Mouse (Mus musculus) hindbrain, embryonic 12.5 days (tissue): ENCODE data around the gene Ear10. TPM values are rescaled to one million over a fixed set of nuclear protein-coding genes. Genes with fewer than 3 reads are reported as not detected.
"Not testable (repeated sequence)": the region's sequence is repeated elsewhere in the genome, so short reads cannot be mapped to it uniquely, and the experiment has no call there.

Experiments
- ATAC-seq: fragments of 200-750 bp; cut with Nextera tagmentation; 2 replicates; pipeline ENCODE4 v1.8.0; 2017; ENCODE audit warnings: moderate TSS enrichment; ENCODE audit not compliant: low FRiP score
- H3K27ac ChIP-seq: fragments of 300-500 bp; sonication (generic); 2 replicates; pipeline ENCODE4 v1.5.1; 2016; ENCODE audit warnings: mild to moderate bottlenecking
- H3K27me3 ChIP-seq: fragments of 300-500 bp; sonication (generic); 2 replicates; pipeline ENCODE4 v1.6.1; 2016; ENCODE audit warnings: mild to moderate bottlenecking
- H3K36me3 ChIP-seq: fragments of 300-500 bp; sonication (generic); 2 replicates; pipeline ENCODE4 v1.6.1; 2016; ENCODE audit warnings: mild to moderate bottlenecking
- H3K4me1 ChIP-seq: fragments of 300-500 bp; sonication (generic); 2 replicates; pipeline ENCODE4 v1.6.1; 2016
- H3K4me2 ChIP-seq: fragments of 300-500 bp; sonication (generic); replicated peaks from 2 replicates; pipeline ENCODE4 v1.6.1; 2016; ENCODE audit warnings: mild to moderate bottlenecking
- H3K4me3 ChIP-seq: fragments of 300-500 bp; sonication (generic); 2 replicates; pipeline ENCODE4 v1.5.1; 2016; ENCODE audit warnings: mild to moderate bottlenecking
- H3K9ac ChIP-seq: fragments of 300-500 bp; sonication (generic); 2 replicates; pipeline ENCODE4 v1.6.1; 2016; ENCODE audit warnings: mild to moderate bottlenecking, moderate library complexity
- H3K9me3 ChIP-seq: fragments of 300-500 bp; sonication (generic); replicated peaks from 2 replicates; pipeline ENCODE4 v1.6.1; 2016; ENCODE audit warnings: mild to moderate bottlenecking
- WGBS: fragments of 180-500 bp; shearing (Covaris S2); methylation state at CpG from one replicate; pipeline ENCODE4 v1.1.7; 2016; 5-methylcytosine and 5-hydroxymethylcytosine counted together
- polyA plus RNA-seq: library from polyadenylated mRNA; unstranded; fragments of >200 nt; fragmentation: Nextera tagmentation; extraction: Ambion mirVana; gene quantifications from 2 replicates; pipeline ENCODE4 v1.2.1, GENCODE M21; 2016

Gene Ear10
- polyA plus RNA-seq, 1 experiment from 2014 or later, result not detected

DNA sequence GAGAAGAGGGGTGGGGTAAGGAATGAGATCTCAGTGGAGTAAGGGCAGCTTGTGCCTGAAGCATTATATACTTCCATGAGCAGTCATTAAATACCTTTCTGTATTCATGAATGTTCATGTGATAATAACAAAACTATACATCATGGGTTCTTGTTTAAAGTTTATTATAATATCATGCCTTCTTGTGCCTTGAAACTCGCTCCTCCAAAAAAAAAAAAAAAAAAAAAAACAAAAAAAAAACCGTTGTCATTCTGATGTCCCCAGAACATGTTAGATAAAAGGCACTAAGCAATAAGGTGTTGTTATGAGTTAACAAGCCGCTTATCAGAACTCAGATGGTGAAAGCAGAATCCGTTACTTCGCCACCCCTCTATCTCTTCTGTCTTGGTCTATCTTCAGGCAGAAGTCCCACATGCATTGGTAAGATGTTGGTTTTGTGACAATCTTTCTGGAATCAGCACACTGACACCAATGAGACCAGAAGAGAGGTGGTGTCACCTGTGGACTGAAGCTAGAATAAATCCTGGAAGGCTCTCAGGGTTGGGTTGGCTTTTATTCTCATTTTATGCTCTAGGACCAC lies 43.3 kb downstream of the Ear10 start:
- H3K9me3 ChIP-seq, H3K9ac ChIP-seq, ATAC-seq, H3K4me3 ChIP-seq, H3K4me1 ChIP-seq, H3K4me2 ChIP-seq, H3K36me3 ChIP-seq, H3K27me3 ChIP-seq, H3K27ac ChIP-seq: not testable (repeated sequence)
- 83% methylated on average over 5 of the region's 5 CpGs for WGBS

GRCm38 (mm10) chr14:43877789-43878188 lies 45.6 kb downstream of the Ear10 start:
- H3K9me3 ChIP-seq, H3K4me1 ChIP-seq, H3K4me2 ChIP-seq, H3K27me3 ChIP-seq, H3K9ac ChIP-seq, H3K4me3 ChIP-seq, H3K36me3 ChIP-seq, ATAC-seq, H3K27ac ChIP-seq: not testable (repeated sequence)
- WGBS, result 61% methylated on average over 1 of the region's 2 CpGs

DNA sequence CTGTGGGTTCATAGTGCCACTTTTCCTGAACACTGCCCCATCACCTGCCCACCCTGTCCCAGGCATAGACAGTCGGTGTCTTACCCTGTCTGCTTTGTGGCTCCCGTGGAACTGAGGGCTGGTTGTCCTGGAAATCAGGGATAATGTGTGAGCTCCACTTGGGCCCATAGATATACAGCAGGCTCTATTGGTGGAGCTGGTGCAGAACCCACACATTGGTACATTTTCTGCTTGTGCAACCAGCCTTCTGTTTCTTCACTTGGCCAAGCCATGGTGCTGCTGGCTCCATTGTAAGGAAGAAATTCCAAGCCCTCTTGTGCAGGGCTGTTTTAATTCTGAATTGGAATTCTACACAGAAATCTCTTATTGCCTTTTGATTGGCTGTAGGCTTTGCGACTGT lies 47.9 kb downstream of the Ear10 start, which contains the start of gene Ear1:
Gene Ear1, minus strand, starts transcription at position 101 of the 400 bp plus-strand sequence.
- not testable (repeated sequence) for H3K9me3 ChIP-seq, H3K27me3 ChIP-seq, H3K4me3 ChIP-seq, H3K4me2 ChIP-seq, H3K9ac ChIP-seq, H3K27ac ChIP-seq, ATAC-seq, H3K36me3 ChIP-seq, H3K4me1 ChIP-seq
- 79% methylated on average over 3 of the region's 3 CpGs for WGBS

GRCm38 (mm10) chr14:43874862-43875261 lies 48.5 kb downstream of the Ear10 start:
- WGBS, result 89% methylated on average over 3 of the region's 3 CpGs
- H3K4me1 ChIP-seq, H3K9ac ChIP-seq, H3K4me3 ChIP-seq, ATAC-seq, H3K4me2 ChIP-seq, H3K27me3 ChIP-seq, H3K36me3 ChIP-seq, H3K9me3 ChIP-seq, H3K27ac ChIP-seq: not testable (repeated sequence)

Other genes starting within 250 kb of the Ear10 start
- gene Gm8165, start 246.4 kb downstream of the Ear10 start, polyA plus RNA-seq, result not detected in 2 replicates
- gene Gm7324, start 225.7 kb downstream of the Ear10 start, polyA plus RNA-seq, result 1.2 and 1.7 TPM in 2 replicates
- gene Gm16506, start 196.1 kb downstream of the Ear10 start, polyA plus RNA-seq, result not detected in 2 replicates
- gene Gm6526, start 175.7 kb downstream of the Ear10 start, polyA plus RNA-seq, result not detected in 2 replicates
- gene Gm8180, start 138.8 kb downstream of the Ear10 start, polyA plus RNA-seq, result not detected in 2 replicates
- not detected in 2 replicates for gene Ear1, start 48.0 kb downstream of the Ear10 start, polyA plus RNA-seq
- gene Gm8113, start 1.8 kb upstream of the Ear10 start, polyA plus RNA-seq, result 8.1 and 12.1 TPM in 2 replicates
- gene Ang5, start 33.5 kb upstream of the Ear10 start, polyA plus RNA-seq, result not detected in 2 replicates
- not detected in 2 replicates for gene Ang6, start 78.7 kb upstream of the Ear10 start, polyA plus RNA-seq
- gene Ear2, start 179.1 kb upstream of the Ear10 start, polyA plus RNA-seq, result not detected in 2 replicates
- not detected in 2 replicates for gene Gm3327, start 200.3 kb upstream of the Ear10 start, polyA plus RNA-seq